Mouse (Mus musculus): ENCODE data around the gene Tmem106a.

GRCm38 (mm10) chr11:101552476-101553300 lies 29.4 kb upstream of the Tmem106a start:
- peak; percentile 89 for TF ChIP-seq POLR2A (IDR thresholded peaks at IDR 0.05; ENCODE audit: borderline replicate concordance, insufficient read depth, low read length)
- no peak for TF ChIP-seq CTCF (IDR thresholded peaks at IDR 0.05; ENCODE audit: borderline replicate concordance, insufficient read depth, low read depth, low read length)

Measured in cerebellum, adult 2 months (tissue).